Mouse (Mus musculus) left cerebral cortex, adult 9 months (tissue): Measurements from ENCODE around the gene Pacrg.
A peak's percentile ranks its signal among the peaks of the same experiment; 100 is the strongest.

Source experiments
- DNase-seq, 2 experiments: peaks; one replicate each; pipeline ENCODE4 v3.0.0; 2022; ENCODE audit warnings: low spot score in 2 of 2

Gene Pacrg

GRCm38 (mm10) chr17:10373727-10374126 is 466.4 kb downstream of the Pacrg start:
- no peak for DNase-seq

DNA sequence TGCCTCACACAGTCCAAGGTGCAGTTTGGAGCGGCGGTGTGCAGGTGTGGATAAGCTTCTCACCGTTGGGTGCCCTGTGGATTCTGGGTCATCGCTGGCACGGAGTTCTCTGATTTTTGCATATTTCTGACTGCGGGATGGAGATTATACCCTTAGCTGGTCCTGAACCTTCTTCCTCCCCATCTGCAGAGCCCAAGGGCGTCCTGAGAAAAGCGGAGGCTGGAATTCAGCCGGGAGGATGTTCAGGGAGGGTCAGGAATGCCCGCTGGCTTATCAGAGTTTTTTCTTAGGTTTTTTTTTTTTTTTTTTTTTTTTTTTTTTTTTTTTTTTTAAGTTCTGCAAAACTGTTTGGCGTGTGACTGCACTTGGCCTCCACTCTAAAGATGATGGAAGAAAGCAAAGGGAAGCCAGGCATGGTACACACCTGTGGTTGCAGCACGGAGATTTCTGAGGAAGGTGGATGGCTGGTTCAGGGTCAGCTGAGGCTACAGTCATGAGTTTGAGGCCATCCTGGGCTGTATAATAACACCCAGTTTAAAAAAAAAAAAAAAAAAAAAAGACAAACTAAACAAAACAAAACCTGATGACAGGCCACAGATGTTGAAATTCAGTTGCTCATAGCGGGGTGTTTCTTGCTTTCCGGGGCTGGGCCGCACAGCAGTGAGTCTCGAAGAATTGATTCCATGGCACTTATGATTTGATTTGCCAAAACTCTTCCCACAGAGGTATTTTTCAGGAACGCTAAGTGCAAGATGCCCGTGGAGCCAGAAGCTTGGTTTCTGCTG is 467.9 kb downstream of the Pacrg start:
- no peak for DNase-seq

DNA sequence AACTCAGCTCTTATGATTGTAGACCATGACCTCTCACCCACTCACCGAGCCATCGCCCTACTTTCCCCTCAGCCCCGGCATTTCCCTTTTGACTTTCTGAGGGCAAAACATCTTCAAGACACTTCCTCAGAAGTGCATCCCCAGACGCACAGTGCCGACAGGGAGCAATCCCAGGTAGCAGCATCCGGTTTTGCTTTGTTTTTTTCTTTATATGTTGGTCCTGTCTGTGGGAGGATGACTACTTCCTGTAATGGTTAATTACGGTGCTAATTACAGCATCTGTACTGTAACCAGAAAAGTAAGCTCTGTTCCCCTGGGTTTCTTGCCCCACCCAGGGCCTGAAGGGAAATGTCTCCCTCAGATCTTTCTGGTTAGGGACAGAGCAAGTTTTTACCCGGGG is 468.6 kb downstream of the Pacrg start:
- DNase-seq, result no peak

GRCm38 (mm10) chr17:10370660-10371130 is 469.4 kb downstream of the Pacrg start:
- peak in 1 of 2 experiments; percentile 45 for DNase-seq

GRCm38 (mm10) chr17:10369961-10370659 is 470.0 kb downstream of the Pacrg start:
- DNase-seq, result no peak

DNA sequence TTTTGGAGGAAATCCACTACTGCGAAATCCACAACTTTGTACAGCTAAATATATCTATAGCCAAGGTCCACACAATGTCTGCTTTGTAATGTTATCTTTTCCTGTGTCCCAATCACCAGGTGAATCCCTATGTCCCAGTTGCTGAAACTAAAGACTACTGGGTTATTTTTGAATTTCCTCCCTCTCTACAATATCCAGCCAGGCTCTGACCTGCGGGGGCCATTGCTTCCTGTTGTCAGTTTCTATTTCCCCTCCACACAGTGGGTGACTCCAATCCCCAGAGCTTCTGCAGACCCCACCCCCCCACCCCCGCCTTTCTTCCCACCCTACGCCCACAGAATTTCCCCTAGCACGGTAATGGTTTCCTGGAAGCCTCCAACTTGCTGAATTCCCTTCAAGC is 473.1 kb downstream of the Pacrg start:
- DNase-seq, result no peak

- DNase-seq, result no peak
Measured at GRCm38 (mm10) chr17:10366577-10366976, 473.5 kb downstream of the Pacrg start.

GRCm38 (mm10) chr17:10365501-10366482 is 474.3 kb downstream of the Pacrg start:
- no peak for DNase-seq

DNA sequence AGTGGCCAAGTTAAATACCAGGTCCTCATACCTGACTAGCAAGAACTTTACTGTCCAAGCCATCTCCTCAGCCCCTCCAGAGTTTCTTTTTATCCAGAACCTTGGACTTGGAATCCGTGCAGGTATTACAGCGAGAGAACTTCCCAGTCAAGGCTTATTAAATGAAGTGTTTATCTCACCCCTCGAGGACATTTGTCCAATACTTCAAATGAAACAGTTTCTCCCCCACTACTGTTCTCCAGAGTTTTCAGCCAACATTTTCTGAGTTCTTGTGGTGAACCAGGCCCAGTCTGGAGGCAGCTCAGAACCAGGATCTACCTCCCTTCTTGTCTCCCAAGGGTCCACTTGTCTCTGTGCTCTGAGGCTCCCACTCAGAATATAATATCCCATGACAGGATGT is 477.0 kb downstream of the Pacrg start:
- no peak for DNase-seq

DNA sequence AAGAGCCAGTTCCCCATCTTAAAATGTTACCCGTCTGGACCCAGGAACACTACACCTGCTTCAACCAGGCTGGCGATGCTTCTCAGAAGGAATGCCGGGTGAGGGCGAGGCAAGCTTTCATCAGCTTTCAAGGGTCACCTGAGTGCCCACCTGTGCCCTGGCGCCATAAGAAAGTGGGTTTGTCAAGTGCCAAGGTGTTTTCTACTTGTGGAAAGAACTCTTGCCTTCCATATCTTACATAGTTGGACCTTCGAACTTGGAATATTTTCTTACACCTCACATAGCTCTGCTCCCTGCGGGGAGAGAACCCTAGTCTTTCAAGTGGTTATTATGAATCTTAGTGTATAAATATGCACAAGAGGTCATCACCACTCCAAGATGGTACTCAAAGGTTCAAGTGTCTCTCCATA is 478.2 kb downstream of the Pacrg start:
- no peak for DNase-seq

GRCm38 (mm10) chr17:10360738-10361137 is 479.4 kb downstream of the Pacrg start:
- DNase-seq, result no peak

DNA sequence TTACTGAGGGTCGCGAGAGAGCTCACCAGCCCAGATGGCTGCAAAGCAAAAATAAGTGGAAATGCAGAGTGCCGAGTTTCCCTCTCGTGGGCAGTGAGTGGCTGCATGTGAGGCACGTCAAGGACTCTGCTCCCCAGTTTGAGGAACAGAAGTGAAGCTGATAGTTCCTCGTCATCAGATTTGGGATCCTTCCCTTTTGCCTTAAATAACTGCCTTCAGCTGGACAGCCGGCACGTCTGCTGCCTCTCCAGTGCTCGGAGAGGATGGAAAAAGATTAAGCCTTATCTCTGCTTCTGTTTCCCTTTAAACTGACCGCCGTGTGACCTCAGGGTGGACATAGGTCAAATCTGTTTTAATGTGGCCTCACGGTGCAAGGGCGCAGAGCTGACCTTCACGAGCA is 480.6 kb downstream of the Pacrg start:
- DNase-seq, result peak in 1 of 2 experiments; percentile 55

GRCm38 (mm10) chr17:10357348-10357747 is 482.8 kb downstream of the Pacrg start:
- DNase-seq, result no peak

DNA sequence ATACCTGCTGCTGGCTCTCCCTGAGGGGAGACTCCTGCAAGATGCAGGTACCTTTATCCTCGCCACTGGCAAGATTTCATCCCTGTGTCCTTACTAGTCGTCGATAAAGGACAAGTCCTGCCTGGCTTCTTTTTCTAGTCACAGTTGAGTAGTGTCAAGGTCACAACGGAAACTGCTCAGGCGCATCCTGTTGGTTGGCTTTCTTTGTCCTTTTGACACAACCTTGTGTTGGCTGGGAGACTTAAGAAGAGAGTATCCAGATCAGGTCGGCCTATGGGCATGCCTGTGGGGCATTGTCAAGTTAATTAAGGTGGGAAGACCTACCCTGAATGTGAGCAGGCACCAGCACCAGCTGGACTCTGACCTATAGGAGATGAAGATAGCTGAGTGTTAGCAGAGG is 483.8 kb downstream of the Pacrg start:
- no peak for DNase-seq

DNA sequence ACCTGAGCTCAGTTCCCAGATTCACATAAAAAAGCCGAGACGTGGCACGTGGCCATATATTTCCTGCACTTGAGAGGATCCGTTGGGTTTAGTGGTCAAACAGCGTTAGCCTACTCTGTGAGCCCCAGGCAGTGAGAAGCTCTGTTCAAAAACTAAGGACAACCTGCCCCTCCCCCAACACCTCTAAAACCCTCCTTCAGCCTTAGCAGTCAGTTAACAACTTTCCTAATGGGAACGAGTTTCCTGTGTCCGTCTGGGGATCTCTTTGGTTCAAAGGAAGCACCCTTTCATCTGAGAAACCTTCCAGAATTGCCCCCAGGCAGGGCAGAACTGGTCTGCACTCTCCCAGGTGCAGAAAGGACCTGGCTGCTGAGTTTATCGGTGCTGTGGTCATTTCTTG is 484.4 kb downstream of the Pacrg start:
- no peak for DNase-seq
